Mouse (Mus musculus) embryo, embryonic 10 days (tissue): ENCODE results near the gene Mvb12a.

Experiments used
- DNase-seq: peaks from one replicate; pipeline ENCODE4 v3.0.0-alpha.2; 2015; ENCODE audit warnings: low spot score

Gene Mvb12a

DNA sequence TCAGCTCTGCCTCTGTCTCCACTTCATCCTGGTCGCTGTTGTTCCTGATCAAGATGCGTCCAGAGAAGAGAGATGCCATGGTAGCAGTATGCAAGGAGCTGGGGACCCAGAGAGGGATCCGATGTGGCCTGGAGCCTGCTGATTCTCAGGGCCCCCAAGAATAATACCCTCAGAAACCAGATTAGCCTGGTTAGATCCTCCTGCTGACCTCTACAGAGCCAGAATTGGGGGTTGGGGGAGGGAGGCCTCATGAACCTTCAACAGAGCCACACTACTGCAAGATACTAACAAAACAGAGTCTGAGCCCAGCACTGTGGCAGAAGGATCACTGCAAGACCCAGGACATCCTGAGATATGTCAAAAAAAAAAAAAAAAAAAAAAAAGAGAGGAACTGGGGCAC lies 23.8 kb downstream of the Mvb12a start, which contains the start of gene Nxnl1:
TSS of gene Nxnl1 (minus strand) at position 101 of the 400 bp plus-strand sequence.
- DNase-seq: no peak

DNA sequence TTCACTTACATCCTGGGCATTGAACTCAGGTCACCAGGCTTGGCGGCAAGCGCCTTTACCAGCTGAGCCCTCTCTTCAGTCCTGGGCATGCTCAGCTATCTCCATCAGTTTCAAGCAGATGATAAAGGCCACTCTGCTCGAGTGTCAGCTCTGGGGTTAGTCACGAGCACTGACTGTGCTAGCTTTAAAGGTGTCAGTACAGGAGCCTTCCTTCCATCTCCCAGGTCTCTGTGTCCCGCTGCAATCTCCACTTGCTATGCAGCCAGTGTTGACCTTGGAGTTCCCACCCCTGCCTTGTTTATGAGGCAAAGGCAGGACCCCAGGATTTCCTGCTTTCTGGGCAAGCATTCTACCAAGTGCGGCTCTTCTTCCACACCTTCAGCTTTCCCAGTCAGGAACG lies 24.9 kb downstream of the Mvb12a start:
- DNase-seq: no peak

DNA sequence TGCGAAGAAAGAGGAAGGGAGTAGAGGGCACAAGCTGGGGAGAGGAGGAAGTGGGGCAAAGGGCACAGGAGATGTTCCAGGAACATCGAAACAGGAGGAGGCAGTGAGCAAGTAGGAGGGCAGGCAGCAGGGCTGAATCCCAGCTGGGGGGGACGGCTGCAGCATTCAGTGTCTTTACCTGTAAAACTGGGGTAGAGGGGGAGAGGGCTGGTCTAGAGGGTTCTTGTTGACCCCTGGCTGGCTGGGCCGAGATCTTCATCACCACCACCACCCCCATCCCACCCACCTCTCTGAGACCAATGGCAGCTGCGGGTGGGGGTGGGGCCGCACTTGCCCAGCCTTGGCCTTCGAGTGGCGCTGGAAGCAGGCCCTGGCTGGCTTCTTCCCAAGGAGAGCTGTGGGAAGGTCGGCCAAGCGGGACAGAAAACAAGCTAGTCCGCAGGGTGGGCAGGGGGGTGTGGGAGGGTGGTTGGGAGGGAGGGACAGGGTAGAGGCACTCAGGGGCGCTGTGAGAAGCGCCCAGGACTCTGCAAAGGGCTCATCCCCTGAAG lies 25.7 kb downstream of the Mvb12a start, which contains the start of gene Slc27a1:
TSS of gene Slc27a1 (plus strand) at position 496 of the 551 bp plus-strand sequence.
- no peak for DNase-seq

DNA sequence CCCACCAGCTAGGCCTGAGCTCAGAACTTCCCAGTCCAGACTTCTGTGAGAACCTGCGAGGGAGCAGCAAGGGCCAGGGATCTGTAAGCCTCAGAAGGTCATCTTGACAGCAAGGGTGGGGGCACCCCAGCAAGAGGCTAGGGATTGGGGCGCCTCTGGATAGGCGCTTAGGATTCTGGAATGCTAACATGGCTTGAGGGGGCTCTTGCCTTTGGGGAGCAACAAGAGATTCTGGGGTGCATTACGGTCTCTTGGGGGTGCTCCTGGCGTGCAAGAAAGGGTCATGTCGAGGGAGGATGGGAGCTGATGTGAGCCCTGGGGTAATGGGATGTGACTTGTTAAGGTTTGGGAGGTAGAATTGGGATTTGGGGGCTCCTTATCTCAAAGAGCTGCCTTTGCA lies 26.2 kb downstream of the Mvb12a start:
- no peak for DNase-seq

DNA sequence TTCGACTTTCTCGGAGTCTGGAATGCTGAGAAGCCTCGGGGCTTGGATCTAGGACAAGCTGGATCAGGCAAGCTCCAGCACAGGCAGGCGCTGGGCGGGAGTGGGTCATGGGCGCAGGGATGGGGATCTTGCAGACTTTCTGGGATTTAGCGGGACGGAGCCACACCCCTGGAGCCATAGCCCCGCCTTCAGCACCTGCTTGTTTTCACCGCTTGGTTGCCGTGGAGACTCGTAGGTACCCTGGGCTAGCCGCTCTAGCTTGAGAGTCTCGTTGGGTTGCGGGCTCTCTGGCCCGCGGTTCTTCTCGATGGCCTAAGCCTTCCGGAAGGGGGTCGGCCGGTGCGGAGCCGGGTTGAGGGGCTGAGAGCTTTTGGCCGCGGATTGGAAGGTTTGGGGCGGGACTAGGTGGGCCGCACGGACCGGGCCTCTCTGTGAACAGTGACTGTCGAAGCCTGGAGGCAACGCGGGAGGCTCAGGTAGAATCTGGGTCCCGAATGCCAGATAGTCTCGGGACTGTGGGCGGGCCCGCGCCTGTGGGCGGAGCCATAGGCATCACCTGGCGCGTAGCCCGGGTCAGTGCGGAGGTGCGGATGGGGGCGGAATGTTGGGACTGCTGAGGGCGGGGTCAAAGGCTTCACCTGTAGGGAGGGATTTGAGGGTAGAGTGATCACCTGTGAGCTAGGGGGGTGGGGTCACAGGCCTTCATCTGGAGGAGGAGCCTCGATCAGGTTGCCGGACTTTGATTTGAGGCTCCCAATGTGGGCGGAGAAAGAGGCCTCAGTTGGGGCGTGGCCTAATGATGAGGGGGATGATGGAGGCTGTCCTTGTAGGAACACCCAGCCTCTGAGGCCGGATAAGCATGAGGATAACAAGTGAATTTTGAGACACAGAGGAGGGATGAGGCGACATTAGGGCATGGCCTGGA lies 26.9 kb downstream of the Mvb12a start:
- DNase-seq: peak; percentile 94

DNA sequence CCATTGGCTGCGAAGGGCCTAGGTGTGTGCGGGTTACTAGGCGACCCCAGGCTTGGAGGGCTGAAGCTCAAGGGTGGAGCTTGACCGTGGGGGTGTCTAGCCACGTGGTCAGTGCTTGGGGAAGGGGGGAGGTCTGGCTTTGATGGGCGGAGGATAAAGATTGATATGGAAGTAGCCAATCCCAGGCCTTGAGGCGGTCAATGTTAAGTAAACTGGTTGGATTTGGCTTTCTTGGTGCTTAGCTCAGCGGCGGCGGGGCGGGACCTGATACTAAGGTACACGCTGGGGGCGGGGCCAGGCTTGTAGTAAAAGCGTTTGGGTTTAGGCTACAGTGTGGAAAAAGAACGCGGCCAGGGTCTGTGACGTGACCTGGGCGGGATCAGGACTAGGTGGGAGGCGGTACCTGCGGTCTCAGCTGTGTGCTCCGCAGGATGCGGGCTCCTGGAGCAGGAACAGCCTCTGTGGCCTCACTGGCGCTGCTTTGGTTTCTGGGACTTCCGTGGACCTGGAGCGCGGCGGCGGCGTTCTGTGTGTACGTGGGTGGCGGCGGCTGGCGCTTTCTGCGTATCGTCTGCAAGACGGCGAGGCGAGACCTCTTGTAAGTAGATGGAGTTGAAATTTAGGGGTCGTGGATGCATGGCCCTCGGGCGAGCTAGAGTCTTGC lies 27.7 kb downstream of the Mvb12a start:
- DNase-seq: peak; percentile 93

DNA sequence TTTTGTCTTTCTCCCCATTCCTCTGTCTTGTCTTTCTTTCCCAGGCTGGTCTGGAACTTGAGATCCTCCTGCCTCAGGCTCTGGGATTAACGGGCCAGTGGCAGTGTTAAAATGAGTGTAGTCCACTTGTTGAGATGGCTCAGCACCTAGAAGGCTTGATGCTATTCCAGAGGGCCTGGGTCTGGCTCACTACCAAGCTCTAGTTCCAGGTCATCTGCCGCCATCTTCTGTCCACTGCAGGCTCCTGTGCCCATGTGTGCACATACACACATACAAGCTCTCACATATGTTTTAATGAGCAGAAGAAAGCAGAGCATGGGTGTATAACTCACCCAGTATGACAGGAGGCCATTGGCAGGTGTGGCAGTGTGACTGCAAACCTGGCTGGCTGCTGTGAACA lies 29.4 kb downstream of the Mvb12a start:
- DNase-seq: no peak

DNA sequence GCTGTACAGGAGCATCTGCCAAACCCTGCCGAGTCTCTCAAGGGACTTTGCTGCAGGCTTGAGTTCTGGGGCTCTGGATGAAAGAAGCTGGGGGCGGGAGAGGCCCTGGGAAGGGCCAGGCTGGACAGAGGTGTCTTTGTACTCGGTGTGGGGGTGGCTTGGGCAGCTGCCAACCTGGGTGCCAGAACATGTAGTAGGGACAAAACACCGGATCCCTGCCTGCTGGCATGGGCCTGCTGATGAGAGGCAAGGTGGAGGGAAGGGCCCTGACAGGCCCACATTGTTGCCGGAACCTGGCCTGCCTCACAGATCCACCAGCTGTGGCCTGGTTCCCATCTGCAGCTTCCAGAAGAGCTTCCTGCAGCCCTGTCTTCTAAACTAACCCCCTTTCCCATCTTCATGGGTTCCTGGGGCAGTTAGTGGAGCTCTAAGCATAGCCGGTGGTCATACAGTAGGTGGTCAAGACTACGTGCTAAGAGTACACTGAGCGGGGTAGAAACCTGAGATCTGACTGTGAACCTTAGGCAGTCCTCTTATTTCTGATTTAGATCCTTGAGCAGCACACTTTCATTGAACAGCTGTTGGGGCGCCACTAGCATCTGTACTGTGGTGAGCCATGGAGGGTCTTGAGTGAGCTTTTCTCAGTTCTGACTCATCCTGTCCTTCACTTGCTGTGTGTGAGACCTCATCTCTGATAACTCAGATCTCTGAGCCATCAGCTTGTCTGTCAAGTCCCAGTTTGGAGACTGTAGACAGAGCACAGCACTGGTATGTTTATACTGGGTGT lies 30.3 kb downstream of the Mvb12a start:
- no peak for DNase-seq

DNA sequence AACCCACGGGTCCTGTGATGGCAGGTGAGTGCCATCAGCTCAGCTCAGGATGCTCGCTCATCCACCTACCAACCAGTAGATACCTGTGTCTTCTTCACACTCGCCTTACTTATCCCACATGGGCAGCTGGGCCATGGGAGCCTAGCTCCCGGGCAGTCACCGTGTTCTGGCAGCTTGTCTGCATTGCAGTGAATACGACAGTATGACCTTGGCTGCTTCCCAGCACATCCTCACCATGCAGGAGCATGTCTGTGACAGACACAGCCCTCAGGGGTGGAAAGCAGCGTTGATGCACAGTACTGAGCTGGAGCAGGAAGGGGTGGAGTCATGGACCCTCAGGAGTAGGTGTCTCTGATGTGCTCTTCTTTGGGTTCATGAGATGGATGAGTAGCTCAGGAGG lies 31.7 kb downstream of the Mvb12a start:
- no peak for DNase-seq

DNA sequence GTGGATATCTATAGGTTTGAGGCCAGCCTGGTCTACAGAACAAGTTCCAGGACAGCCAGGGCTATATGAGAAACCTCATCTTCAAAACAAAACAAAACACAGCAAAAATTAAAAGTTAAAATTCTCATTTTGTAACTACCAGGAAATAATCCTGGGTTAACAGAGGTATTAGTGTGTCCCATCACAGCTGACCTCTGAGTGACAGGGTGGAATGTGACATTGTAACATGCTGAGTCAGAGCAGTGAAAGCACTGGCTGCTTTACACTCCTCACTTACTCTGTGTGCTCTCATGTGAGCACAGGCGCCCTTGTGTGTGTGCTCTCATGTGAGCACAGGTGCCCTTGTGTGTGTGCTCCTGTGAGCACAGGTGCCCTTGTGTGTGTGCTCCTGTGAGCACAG lies 32.3 kb downstream of the Mvb12a start:
- DNase-seq: no peak

DNA sequence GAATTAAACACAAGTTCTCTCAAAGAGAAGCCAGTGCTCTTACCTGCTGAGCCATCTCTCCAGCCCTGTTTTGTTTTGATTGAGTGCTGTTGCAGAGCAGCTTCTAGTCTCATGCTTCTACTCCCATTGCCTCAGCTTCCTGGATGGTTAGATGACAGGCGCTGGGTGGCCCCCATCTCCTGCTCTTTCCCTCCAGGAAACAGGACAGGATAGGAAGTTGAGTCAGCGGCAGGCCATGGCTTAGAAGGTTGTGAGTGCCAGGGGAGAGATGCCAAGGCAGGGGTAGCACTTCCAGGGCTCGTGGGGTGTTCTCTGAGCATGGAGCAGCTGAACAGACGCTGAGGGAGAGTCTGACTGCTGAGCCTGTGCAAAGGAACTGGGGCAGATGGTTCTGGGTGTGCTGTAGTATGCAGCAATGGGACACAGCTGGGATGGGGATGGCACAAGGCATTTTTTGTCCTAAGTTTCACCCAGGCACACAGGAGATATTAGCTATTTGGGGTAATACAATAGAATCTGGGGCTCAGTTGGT lies 35.2 kb downstream of the Mvb12a start:
- no peak for DNase-seq

DNA sequence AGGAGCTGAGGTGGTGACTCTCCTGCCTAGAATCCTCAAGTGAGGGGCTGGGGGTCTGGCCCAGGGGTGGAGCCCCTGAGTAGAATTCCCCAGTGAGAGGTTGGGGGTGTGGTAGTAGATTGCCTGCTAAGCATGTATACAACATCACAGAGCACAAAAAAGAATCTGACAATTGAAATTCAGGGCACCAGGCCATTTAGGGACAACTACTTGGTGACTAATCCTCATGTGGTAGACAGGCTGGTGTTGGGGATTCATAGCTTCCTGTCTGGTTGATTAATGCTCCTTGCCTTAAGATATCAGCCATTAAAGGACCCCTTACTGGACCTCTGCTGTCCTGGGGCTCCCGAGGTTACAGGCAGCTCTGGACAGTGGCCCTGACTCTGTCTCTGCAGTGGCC lies 36.3 kb downstream of the Mvb12a start:
- no peak for DNase-seq

DNA sequence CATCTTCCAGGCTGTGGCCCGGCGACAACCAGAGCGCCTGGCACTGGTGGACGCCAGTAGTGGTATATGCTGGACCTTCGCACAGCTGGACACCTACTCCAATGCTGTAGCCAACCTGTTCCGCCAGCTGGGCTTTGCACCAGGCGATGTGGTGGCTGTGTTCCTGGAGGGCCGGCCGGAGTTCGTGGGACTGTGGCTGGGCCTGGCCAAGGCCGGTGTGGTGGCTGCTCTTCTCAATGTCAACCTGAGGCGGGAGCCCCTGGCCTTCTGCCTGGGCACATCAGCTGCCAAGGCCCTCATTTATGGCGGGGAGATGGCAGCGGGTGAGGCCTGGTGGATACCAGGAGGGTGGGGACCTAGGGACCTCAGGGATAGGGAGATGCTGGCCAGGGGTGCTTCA lies 36.8 kb downstream of the Mvb12a start:
- DNase-seq: no peak

DNA sequence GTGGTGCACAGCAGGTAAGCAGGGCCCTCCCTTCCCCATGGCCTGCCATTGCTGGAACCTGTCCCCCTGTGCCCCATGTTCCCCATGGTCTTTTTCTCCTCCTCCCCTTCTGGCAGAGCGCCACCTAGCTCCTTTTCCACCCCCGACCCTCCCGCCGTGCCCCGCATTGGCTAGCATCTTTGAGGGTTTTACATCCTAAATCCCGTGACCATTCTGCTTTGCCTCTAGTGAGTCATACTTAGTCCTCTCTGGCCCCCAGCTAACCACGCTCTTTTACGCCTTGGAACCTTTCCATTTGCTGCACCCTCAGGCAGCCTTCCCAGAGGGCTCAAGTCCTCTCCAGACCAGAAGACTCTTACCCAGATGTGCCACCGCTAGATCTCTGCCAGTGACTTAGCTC lies 37.5 kb downstream of the Mvb12a start:
- no peak for DNase-seq

DNA sequence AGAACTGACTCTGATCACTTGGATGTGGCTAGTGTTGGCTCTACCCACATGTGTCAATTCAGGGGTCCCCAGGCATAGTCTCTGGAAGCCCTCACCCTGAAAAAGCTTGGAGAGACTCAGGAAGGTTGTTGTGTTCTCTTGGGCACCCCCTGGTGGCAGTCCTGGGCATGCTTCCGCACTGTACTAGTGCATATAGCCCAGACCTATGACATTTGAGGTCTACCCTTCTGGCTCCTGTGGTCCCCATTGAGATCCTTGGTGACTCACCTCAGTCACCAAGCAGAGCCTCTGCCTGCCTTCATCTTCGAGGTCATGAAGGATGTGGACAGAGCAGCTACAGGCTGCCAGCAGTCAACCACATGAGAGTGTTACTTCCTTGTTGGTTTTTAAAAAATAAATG lies 44.2 kb downstream of the Mvb12a start:
- peak; percentile 51 for DNase-seq

DNA sequence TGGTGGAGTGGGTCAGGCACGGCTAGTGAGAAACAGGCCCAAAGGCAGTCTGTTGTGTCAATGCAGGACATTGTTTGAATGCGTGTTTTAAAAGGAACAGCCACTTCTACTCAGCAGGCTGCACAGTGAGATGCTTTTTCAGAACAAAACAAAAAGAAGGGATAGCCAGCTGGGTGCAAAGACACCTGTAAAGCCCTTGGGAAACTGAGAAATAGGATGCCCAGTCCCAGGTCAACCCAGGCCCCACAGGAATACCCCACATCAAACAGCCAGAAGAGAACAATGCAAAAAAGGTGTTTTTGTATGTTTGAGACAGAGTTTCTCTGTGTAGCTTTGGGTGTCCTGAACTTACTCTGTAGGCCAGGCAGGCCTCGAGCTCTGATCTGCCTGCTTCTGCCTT lies 46.0 kb downstream of the Mvb12a start:
- DNase-seq: no peak

DNA sequence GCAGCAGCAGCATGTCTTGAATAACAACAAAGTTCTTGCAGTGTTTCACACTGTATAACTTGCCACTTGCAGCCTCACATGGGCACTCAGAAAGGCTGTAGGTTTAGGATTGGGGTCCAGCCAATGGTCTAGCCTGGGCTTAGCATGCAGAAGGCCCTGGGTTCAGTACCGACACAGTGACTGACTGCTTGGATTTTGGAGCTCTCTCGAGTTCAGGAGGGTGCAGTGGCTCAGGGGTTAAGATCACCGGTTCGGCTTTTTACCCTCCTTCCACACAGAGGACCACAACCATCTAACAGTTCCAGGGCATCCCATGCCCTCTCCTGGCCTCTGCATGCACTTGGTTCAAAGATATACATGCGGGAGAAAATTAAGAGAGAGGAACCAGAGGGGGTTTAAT lies 48.3 kb downstream of the Mvb12a start:
- DNase-seq: no peak

DNA sequence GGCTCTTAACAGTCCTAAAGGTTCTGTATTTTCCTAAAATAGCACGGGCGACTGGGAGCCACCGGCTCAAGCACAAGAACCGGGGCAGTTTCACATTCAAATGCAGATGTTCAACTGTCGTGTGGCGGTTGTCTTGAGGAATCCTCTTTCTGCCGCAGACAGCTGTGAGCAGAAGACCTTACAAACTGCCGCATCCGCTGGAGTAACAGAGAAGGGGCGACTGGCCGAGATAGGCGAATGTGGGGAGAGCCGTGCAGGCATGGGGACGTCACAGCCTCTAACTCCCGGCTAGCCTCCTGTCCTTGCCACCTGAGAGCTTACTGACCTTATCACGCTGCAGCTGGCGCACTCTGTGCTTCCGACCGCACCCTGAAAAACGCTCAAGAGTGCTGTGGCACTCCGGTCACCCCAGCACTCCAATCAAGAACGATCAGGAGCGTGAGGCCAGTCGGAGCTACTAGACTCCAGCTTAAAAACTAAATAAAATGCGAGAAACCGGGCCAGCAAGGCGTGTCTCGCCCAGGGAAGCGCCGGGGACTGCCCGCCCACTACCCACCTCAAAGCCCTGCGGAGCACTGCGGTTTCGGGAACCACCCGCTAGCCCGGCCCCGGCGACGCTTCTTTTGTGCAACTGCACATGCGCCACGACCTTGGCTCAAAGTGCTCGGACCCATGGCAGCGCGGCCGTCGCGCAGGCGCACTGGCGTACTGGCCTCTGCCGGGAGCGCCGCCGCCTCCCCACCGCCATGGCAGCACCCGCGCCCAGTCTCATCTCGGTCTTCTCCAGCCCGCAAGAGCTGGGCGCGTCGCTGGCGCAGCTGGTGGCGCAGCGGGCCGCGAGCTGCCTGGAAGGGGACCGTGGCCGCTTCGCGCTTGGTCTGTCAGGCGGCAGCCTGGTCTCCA lies 49.0 kb downstream of the Mvb12a start, which contains the start of gene Pgls:
TSS of gene Pgls (plus strand) at position 706 of the 903 bp plus-strand sequence.
- peak; percentile 99 for DNase-seq

DNA sequence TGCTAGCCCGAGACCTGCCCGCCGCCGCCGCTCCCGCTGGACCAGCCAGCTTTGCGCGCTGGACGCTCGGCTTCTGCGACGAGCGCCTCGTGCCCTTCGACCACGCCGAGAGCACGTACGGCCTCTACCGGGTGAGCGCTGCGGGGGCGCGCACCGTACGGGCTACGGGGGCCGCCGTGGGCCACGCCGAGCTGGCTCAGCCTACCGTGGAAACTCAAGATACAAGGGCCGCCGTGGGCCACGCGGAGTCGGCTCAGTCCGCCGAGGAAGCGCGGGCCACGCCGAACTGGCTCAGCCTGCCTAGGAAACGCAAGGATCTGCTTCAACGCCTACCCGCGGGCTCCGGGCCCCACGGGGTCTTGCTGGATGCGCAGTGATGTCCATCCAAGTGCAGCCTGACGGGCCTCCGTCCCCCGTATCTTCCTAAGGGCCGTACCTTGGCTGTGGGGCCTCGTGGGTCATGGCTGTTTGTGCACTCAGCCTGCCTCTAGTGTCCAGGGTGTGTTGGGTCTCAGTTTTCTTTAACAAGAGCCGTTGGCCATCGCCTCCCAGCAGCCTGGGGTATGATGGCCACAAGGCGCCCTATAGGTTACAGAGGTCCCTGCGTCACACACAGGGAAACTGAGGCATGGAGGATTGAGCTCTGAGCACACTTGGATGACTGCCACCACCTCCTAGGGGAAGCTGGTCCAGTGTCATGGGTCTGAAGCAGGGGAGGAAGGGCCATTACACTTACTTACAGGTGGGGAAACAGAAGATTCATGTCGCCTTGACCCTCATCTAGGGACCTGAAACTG lies 49.9 kb downstream of the Mvb12a start:
- DNase-seq: peak; percentile 73
